Mouse (Mus musculus) small intestine, adult 10 weeks (tissue): ENCODE data around the gene Entpd7. TPM values are rescaled to one million over a fixed set of nuclear protein-coding genes. Genes with fewer than 3 reads are reported as not detected.

Experiments used
- polyA plus RNA-seq: library from polyadenylated mRNA; stranded (reverse); fragments of 350-450 nt; fragmentation: Illumina TruSeq; extraction: RNeasy Lipid Tissue Mini Kit (QIAGEN cat#74804); gene quantifications from one replicate; pipeline ENCODE4 v1.2.3, GENCODE M21; 2014; ENCODE audit warnings: low replicate concordance

Gene Entpd7
- polyA plus RNA-seq = 42.5 TPM

DNA sequence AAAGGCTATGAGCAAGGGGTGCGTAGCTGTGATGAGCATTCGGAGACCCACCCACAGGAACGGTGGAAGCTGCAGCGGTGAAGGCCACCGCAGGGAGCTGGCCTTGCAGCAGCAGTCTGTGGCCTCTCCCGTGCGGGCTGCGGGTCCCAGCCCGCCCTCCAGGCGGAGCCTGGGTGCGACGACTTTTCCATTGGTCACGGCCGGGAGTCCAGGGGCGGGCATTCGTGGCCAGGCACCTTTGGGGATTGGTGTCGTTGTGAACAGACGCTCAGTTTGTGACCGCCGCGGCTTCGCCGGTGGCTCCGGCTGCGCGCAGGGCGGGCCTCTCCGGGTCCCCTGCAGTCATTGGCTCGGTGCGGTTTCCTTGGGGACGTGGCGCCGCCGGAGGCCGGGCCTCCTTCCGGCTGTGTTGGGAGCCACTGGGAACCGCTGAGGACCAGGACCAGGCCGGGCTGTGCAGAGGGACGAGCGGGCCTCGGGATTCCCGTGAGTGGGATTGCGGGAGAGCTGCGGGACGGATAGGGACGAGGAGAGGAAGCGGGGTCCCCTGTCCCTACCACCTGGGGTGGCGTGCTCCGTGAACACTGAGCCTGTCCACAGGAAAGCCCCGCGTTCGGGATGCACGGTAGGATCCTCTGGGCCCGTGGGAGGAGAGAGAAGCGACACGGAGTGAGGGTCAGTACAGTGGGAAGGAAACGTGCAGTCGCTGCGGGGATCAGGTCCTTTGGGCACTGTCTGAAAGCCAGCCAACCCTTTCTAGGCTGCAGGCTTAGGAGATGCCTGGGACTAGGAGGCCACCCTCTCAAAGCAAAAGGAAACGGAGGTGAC, at the start of gene Entpd7:
TSS of gene Entpd7 (plus strand) at position 254 of the 828 bp plus-strand sequence.

DNA sequence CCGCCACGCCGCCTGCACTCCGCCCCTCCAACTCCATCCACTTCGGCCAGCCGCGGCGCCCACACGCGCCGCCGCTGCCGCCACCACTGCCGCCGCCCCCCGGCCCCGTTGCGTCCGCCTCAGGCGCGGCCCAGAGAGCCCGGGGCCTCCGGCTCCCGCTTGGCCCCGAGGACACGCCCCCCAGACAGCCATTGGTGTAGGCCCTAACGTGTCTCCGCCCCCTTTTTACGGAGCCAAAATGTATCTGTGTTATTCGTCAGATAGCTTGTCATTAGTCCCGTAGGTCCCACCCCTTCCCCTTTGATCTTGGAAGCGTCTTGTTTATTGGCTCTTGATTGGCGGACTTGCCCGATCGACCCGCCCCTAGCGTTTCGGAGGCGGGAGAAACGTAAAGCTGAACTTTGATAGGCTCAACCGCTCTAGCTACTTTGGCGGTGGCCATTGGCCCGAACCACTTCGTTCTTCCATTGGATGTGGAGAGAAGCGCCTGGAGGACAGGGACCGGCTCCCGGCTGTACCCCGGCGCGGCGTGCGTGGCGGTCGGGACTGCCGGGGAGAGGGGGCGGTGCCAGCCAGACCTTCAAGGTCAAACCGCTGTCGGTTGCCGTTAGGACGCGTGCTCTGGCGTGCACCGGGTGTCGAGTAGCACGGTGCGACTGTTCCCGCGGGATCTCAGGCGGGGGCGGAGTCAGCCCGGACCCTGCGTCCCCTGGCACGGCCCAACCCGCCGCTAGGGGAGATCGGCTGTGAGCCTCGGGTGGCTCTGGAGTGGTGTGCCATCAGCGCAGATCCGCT, 14.5 kb upstream of the Entpd7 start, which contains the start of gene Slc25a28:
TSS of gene Slc25a28 (minus strand) at position 152 of the 795 bp plus-strand sequence.

DNA sequence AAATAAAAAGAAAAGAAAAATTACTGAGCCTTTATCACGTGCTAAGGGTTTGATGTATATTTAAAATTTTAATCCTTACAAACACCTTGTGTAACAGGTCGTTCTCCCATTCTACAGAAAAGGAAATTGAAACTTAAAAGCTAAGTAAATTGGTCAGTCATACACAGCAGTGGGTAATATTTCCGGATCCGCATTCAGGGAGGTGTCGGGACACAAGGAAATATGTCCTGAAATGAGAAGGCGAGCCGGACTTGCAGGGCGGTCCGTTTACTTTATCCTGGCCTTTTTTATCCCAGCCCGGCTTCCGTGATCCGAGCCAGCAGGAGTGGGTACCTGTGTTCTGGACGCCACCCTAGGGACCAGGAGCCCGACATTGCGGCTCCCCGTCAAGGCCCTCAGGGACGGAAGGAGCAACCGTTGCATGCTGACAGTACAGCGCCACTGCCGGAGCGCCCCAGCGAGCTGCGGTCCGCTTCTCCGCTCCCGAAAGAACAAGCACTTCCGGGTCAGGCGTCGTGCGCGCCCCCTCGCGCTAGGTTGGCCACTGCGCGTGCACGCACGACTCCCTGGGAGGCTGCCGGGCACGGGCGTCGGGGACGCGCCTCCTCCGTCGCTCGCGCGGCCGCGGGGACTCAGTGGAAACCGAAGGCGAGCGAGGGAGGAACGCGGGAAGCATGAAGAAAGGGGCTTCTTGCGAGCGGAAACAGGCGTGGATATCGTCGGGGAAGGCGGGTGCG, 63.2 kb downstream of the Entpd7 start, which contains the start of the genes Cutc and Cox15:
TSS of gene Cutc (plus strand) at position 508 of the 737 bp plus-strand sequence.
TSS of gene Cox15 (minus strand) at position 512 of the 737 bp plus-strand sequence.

DNA sequence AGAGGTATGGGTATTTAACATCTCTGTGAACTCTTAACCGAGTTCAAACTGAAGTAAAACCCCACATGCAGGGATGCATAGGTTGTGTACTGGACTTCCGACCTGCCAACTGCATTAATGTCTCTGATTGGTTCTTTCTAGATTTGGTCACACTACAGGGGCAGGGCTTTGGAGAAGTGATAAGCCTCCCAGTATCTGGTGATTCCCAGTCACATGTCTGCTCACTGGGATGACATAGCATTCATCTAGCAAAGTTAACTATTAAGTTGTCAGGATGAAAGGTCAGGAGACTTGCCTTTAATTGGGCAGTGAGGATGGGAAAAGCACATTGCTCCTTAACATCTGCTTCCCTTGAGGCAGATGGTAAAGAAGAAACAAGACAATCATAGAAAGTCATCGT, 92.5 kb downstream of the Entpd7 start, which contains the start of gene Abcc2:
TSS of gene Abcc2 (plus strand) at position 213 of the 400 bp plus-strand sequence.

Other genes starting within 250 kb of the Entpd7 start
- 0.45 TPM for gene Cnnm1, start 249.2 kb upstream of the Entpd7 start, polyA plus RNA-seq
- gene Got1, start 165.1 kb upstream of the Entpd7 start, polyA plus RNA-seq = 10.1 TPM
- 1.5 TPM for gene Nkx2-3, start 77.3 kb upstream of the Entpd7 start, polyA plus RNA-seq
- gene Slc25a28, start 14.8 kb upstream of the Entpd7 start, polyA plus RNA-seq = 5.6 TPM
- 41.2 TPM for gene Cutc, start 63.3 kb downstream of the Entpd7 start, polyA plus RNA-seq
- 10.7 TPM for gene Cox15, start 63.3 kb downstream of the Entpd7 start, polyA plus RNA-seq
- gene Abcc2, start 92.5 kb downstream of the Entpd7 start, polyA plus RNA-seq = 982 TPM